Mouse (Mus musculus) heart, postnatal 14 days (tissue): ENCODE results near the gene Kdelr2. TPM values are rescaled to one million over a fixed set of nuclear protein-coding genes. Genes with fewer than 3 reads are reported as not detected.
"Not testable (repeated sequence)": the region's sequence is repeated elsewhere in the genome, so short reads cannot be mapped to it uniquely, and the experiment has no call there.

Source experiments
- DNase-seq, 2 experiments: peaks; one replicate each; pipeline ENCODE4 v3.0.0; 2021 to 2022
- intact Hi-C: fragments of 180-260 bp; cut with DNase I; formaldehyde crosslinking; loops from one replicate; pipeline ENCODE4 v1.15.1; 2025
- total RNA-seq, 2 experiments: library from RNA; stranded (reverse); gene quantifications; 2 replicates each; pipeline ENCODE4 v1.2.3; 2021

Kdelr2 gene
- total RNA-seq, 2 experiments from 2014 or later: 61.5 to 62.7 TPM

DNA sequence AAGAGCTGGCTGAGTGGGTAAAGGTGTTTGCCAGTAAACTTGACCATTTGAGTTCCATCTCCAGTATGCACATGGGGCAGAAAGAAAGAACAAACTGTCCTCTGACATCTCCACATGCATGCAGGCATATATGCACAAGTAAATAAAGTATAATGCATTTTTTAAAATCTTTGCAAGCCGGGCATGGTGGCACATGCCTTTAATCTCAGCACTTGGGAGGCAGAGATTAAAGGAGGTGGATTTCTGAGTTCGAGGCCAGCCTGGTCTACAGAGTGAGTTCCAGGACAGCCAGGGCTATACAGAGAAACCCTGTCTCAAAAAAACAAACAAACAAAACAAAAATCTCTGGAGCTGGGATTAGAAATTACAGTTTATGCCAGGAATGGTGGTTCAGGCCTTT, 8.7 kb upstream of the Kdelr2 start:
- DNase-seq, intact Hi-C loops: not testable (repeated sequence)

DNA sequence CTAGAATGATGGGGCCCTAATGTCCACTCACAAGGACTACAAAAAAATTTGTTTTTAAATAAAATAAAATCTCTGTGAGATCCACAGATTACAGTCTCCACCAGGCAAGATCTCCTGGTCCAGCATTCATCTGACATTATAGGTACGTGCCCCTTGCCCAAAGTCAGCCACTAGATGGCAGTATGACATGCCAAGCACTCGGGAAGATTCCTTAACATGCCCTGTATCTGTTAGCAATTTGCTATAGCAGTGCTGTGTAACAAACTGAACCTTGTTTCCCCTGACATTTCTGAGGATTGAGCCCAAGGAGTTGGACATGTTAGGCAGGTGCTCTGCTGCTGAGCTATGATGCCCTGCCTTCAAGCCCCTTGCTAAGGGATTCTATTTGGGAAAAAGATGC, 8.0 kb upstream of the Kdelr2 start:
- DNase-seq: peak in 1 of 2 experiments; percentile 22
- intact Hi-C loops: no loop called here

DNA sequence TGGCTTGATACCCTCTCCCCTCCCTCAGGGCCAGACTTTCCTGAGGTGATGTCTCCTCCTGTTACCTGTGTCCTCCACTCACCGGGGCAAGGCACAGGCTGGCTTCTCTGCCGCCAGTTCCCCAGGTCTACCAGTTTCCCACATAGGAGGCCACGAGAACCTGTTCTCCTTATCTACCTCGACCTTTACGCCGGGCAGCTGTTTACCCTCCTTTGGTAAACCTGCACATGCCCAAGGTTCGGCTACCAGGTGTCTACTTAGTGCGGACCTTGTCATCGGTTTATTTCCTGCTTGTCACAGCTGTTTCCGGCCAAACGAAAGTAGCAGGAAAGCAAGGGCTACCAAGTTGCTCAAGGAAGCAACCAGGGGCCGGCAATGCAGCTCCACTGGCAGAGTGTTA, 3.1 kb upstream of the Kdelr2 start:
- intact Hi-C loops: no loop called here
- DNase-seq: no peak

DNA sequence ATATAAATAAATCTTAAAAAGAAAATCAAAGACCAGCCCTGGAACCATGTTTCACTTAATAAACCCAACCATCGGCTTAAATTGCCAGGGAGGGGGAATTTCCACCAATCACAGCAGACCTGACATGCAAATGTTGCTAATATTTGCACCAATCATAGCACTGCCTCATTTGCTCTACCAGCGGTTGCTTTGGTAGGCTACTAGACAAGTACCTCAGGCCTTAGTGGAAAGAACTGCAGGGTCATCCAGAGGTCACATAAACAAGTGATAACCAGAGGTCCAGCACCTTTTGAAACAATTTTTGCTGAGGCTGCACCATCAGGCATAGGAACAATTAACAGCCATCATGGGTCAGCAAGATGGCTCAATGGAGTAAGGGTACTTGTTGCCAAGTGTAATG, 2.1 kb upstream of the Kdelr2 start:
- no peak for DNase-seq
- intact Hi-C loops: no loop called here

DNA sequence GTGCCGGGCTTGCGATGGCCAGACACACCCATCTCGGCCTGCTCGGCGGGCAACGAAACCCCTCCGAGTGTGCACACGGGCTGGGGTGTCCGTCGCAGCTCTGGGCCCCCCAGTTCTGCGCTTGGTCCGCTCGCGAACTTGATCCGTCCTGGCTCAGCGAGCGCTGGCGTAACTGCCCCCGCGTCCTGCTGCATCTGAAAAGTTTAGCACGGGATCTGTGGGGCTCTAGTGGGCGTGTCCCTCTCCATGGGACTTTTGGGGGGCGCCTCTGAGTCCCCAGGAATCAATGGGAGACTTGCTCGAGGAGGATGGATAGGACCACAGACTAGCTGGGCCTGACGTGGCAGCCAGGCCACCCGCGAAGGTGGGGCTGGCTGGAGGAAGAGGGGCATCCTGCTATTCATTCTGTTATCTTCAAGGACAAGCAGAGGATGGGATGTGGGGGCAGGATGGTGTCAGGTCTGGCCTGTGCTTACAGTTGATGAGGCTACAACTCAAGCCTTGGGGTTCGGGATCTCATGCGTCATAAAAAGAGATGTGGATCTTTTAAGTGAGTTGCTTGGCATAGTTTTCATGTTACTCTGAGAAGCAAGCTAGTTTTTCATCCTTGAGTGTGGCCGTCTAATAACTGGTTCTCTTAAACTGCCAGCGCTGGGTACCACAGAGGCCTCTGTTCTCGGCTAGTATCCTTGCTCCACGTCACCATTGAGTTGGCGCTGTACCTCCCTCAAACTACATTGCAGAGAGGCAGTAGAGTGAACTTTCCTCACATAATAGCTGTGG, 701 bp downstream of the Kdelr2 start:
- DNase-seq: peak in 1 of 2 experiments; percentile 11
- intact Hi-C loops: loop anchor here (2.0 kb wide), 1 partner anchor 74 kb away; no protein-coding TSS in a partner anchor

DNA sequence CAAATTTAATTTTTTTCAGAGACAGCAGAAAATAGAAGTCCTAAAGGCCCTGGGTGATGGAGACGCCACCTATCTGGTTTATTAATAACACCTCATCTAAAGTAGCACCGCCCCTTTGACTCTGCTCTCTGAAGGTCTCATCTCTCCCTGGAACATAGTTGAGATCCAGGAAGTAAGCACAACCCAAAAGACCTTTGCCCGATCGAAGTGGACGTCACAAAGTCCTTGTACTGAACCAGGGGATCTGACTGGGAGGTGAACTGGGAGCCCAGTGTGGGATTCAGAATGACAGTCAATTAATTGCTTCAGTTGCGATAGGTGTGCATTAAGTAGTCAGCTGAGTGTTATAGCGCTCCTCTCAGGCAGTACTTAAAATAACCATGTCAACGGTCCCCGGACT, 1.6 kb downstream of the Kdelr2 start:
- intact Hi-C loops: loop anchor here (2.0 kb wide), 1 partner anchor 74 kb away; no protein-coding TSS in a partner anchor
- DNase-seq: no peak

DNA sequence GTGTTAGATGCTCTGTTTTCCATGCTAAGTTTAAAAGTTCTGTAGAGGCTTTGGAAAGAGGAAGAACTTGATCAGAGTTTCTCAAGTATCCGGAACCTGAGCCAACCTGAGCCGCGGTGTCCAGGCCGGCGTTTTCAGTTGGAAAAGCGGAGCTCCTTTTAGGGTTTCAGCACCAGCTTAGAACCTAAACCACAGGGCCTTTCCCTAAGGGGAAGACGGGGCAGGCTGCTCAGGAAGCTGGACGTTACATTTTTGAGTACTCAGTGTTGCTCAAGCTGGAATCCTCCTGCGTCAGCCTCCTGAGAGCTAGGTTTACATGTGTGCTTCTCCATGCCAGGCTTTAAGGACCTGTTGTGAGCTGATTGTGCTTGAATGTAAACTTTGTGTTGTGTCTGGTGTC, 2.9 kb downstream of the Kdelr2 start:
- intact Hi-C loops: no loop called here
- DNase-seq: no peak

DNA sequence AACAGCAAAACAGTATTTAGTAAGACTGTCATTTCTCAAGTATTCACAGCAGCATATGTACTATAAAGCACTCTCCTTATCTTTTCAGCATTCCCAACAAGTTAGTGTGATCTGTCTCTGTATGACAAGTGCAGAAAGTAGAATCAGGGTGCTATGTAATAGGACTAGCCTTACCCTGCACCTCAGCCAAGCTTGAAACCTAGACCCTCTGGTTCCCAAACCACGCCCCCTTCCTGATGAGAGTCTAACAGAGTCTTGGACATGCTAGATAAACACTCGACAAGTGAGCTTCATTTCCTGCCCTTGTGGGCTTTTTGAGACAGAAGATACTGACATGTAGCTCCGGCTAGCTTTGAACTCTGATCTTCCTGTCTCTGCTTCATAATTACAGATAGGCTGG, 5.6 kb downstream of the Kdelr2 start:
- intact Hi-C loops: no loop called here

DNA sequence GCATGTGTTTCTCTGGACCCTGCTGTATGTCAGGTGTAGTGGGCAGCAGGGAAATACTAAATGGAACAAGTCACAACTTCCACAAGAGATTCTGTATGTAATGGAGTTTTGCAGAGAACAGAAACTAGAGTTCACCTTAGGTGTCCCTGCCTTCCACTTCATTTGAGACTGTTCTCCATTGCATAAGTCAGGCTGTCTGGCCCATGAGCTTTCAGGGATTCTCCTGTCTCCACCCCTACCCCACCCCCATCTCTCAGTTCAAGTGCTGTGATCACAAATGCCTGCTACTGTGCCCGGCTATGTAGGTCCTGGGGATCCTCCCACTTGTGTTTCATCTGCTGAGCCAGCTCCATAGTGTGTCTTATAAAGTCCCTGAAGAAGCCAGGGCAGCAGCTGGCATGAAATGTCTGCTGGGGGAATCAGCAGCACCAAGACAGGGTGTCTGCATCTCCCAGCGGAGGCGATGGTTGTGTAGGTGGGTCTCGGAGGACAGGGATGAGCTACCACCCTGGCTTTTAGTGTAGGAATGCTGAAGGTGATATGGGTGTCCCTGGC, 7.3 kb downstream of the Kdelr2 start:
- no peak for DNase-seq
- intact Hi-C loops: no loop called here

More for the DNA sequence above, 5.6 kb downstream of the Kdelr2 start:
- DNase-seq: peak in 1 of 2 experiments; percentile 5

DNA sequence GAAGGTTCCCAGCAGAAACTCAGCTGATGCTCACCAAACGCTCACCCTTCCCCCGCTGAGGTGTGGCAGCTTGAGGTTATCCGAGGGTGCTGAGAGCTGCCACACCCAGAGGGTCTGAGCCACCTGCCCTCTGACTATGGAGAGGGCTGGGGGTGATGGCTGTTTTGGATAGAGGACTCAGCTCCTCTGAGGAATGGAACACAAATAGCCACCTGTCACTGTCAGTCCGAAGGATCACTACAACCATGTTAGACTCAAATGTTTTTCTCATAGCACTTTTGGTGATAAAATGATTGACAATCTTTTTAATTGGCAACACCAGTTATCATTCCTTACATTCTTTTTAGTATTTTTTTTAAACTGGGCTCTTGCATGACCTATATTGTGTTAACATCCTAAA, 17.8 kb downstream of the Kdelr2 start:
- intact Hi-C loops: loop anchor here (5.0 kb wide), 2 partner anchors 44 to 89 kb away; no protein-coding TSS in a partner anchor
- DNase-seq: no peak

DNA sequence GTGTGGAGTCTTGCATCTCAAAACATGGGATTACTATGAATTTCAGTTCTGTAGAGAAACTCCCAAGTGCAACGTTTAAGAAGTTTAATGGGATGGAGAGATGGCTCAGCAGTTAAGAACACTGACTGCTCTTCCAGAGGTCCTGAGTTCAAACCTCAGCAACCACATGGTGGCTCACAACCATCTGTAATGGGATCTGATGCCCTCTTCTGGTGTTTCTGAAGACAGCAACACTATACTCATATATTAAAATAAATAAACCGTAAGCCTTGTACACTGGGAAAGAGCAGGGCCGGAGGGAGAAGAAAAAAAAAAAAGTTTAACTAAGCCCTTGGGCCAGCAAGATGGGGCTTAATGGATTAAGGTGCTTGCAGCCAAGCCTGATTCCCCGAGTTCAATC, 19.4 kb downstream of the Kdelr2 start:
- DNase-seq: no peak
- intact Hi-C loops: loop anchor here (5.0 kb wide), 2 partner anchors 46 to 91 kb away; no protein-coding TSS in a partner anchor

DNA sequence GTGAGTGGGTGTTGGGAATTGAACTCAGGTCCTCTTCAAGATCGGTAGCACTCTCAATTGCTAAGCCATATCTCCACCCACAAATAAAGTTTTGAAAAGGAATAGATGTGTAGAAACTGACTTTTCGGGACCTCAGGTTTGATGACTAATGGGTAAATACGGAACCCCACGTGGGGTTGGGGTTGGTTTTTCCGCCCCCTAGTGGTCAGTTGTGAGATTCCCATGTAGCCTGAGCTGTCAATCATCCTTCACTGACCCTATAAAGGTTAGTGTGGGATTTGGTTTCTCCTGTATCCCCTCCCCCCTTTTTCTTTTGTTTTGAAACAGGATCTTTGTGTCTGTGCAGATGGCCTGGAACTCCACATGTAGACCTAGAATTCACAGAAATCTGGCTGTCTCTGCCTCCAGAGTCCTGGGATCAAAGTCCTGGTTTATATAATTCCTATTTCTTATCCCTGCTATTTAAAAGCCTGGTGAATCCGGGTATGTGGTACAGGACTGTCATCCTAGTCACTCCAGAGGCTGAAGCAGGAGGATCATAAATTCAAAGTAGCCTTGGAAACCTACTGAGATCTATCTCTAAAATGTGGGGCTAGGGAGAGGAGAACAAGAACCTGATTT, 20.4 kb downstream of the Kdelr2 start:
- peak; percentile 66 to 79 for DNase-seq
- intact Hi-C loops: loop anchor here (5.0 kb wide), 2 partner anchors 47 to 92 kb away; no protein-coding TSS in a partner anchor

DNA sequence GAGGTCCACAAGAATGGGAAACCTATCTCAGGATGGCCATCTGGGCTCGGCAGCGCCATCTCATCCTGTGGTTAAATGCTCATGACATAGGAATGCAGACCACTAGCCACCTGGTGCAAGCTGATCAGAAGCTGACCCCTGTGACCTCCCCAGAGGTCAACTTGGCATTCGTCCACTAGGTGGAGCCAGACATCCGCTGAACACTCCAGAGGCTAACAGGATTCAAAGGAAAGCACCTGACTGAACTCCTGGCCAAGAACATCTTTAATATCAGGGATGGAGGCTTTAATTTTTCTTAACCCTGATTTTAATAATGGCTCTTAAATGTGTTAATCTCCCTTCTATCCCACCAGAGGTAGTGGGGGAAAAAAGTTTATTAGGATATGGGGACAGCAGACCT, 30.8 kb downstream of the Kdelr2 start:
- intact Hi-C loops: no loop called here
- peak; percentile 76 to 86 for DNase-seq

DNA sequence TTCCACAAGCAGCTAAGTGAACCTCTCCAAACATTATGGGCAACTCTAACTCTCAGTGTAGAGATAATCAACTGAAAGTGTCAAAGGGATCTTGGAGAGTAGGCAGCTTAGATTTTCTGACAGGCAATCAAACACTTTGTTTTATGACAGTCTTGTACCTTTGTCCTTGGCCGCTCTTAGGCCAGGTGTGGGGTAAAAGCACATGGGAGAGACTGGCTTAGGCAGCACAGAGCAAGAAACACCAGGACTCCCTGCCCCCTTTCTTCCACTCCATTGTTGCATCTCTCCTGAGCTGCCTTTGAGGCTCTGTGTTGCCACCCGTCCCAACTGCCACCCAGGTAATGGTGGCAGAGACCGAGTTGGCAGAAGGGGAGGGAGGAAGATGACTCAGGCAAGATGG, 37.7 kb downstream of the Kdelr2 start:
- intact Hi-C loops: no loop called here
- no peak for DNase-seq

DNA sequence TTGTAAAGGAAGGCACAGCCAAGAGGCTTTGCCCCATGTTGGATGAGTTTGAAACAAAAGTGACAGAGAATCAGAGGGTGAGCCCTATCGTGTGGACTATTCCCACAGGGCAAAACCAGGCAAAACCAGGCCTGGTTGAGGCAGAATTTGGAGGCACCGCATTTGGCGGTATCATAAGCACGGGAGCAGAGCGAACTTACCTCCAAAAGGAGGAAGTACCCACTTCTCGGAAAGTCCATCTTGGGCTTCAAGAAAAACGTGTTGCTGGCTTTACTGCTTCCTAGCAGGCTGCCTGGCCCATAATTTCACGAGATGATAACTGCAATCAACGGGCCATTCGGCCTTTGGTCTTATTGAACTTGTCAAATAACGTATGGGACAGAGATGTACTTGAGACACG, 38.1 kb downstream of the Kdelr2 start:
- intact Hi-C loops: no loop called here
- no peak for DNase-seq

DNA sequence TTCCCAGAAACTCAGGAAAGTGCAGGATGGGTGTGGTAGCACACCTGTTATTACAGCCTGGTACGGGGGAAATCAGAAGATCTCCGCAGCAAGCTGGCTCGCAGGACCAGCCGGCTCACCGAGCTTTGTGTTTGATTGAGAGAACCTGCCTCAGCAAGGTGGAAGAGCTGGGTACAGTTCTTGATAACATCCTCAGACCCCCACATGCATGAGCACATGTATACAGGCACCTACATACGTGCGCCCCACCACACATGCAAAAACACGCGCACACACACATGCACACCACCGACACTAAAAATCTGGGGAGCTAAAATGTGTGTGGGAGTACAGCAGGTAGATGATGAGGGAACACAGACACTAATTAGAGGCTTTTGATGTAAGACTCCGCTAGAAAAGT, 60.0 kb downstream of the Kdelr2 start:
- no peak for DNase-seq
- intact Hi-C loops: no loop called here

DNA sequence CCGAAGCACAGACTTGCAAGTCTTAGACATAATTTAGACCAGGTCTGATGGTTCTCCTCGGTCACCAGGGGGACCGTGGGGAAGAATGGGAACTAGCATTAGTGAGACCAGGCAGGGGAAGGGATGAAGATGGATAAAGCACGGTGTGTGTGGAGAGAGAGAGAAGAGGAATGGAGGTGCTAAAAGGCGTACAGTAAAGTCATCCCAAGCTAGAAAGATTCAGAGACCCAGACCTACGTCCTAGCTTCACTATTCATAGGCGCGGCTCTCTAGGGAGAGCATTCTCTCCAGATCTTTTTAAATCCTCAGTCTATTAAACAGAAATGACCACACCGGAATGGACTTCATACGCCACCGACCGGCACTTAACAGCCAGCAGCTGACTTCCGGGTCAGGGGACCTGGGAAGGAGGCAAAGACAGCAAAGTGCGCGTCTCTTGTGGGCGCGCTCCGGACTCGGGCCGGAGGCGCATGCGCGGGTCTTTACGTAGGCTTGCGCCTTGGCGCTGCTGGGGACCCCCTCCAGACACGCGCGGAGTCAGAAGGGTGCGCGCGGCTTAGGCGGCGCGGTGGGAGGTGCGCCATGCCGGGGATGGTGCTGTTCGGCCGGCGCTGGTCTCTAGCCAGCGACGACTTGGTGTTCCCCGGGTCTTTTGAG, 60.6 kb downstream of the Kdelr2 start, which contains the start of gene Daglb:
TSS of gene Daglb (plus strand) at position 485 of the 657 bp plus-strand sequence.
- DNase-seq: peak; percentile 91 to 92
- intact Hi-C loops: no loop called here

DNA sequence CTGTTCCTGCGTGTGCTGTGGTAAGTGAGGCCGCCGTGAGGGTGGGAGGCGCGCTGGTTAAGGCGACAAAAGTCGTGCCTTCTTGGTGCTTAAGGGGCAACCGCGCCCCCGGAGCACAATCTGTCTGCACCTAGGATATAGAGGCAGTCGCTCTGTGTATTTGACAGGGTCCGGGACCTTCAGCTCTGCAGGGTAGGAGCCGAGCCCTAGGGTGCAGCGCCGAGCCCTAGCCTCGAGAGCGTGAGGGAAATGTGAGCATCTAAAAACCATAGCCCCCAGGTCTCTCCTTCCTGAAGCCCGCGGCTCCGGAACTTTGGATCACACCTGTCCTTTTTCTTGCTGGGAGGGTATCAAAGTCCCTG, 61.1 kb downstream of the Kdelr2 start:
- intact Hi-C loops: no loop called here
- no peak for DNase-seq

DNA sequence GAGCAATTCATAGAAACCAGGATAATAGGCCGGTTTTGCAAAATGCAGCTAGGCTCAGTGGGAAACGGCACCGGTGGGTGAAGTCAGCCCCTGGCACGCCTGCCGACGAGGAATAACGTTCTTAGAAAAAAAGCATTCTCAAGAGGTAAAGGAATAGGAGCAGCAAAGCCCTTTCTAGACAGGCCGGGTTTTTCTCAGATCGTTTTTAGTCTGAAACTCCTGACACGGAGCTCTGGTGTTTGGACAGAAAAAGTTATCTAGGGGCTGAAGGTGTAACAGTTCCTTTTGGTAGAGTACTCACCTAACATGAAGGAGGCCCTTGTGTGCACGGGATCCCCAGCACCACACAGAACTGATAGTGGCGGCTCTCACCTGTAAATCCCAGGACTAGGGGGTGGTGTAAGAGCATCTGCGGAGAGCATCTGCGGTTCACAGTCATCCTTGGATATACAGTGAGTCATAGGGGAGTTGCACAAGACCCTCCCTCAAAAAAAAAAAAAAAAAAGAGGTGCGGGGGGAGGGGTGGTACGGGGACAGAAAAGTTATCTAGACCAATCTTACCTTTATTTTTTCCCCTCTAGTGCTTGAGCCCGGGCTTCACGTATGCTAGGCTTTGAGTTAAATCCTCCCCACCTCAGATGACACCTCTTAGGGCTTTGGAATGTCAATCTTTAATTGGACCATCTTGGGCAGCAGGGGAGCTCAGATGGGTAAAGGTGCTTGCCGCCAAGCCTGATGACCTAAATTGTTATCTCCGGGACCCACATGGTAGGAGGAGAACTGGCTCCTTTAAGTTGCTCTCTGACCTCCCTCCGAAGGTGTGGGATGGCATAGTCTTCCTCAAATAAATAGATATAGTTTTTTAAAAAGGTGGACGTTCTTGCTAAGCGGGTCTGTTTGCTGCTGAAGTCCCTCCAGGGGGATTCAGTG, 61.8 kb downstream of the Kdelr2 start:
- intact Hi-C loops: no loop called here

More for the DNA sequence above, 61.8 kb downstream of the Kdelr2 start:
- no peak for DNase-seq
